Mouse (Mus musculus) CH12.LX (cell line): ENCODE results near the gene Ryk. TPM values are rescaled to one million over a fixed set of nuclear protein-coding genes. Genes with fewer than 3 reads are reported as not detected.

ENCODE experiments used
- DNase-seq: peaks from one replicate; pipeline ENCODE4 v3.0.0-alpha.2; 2013; ENCODE audit errors: extremely low read depth
- H3K27ac ChIP-seq: 2 replicates; pipeline ENCODE4 v1.5.1; 2012; ENCODE audit warnings: low read depth, mild to moderate bottlenecking, control low read depth, moderate library complexity; ENCODE audit not compliant: insufficient read depth
- H3K27me3 ChIP-seq: replicated peaks from 2 replicates; pipeline ENCODE3; 2012; ENCODE audit warnings: inconsistent platforms
- H3K36me3 ChIP-seq, 2 experiments: replicated peaks in 1 of 2; 2 replicates each; pipeline versions ENCODE3 to v1.6.1; 2012; ENCODE audit warnings: inconsistent platforms in 1 of 2, low read length in 1 of 2, mild to moderate bottlenecking in 1 of 2, mixed read lengths in 1 of 2, moderate library complexity in 1 of 2; ENCODE audit not compliant: control insufficient read depth in 1 of 2, insufficient read depth in 1 of 2
- H3K4me1 ChIP-seq, 2 experiments: 2 replicates each; pipeline ENCODE4 v1.6.1; 2012; ENCODE audit warnings: inconsistent platforms in 1 of 2, moderate library complexity in 1 of 2; ENCODE audit not compliant: insufficient read depth in 2 of 2, control insufficient read depth in 1 of 2
- H3K4me2 ChIP-seq: 2 replicates; pipeline ENCODE4 v1.6.1; 2012; ENCODE audit warnings: low read depth, mild to moderate bottlenecking, control low read depth; ENCODE audit not compliant: poor library complexity, insufficient read depth, severe bottlenecking
- H3K4me3 ChIP-seq, 3 experiments: fragments of 150-350 bp in 1 of 3; sonication (generic) in 1 of 3; replicated peaks in 1 of 3; 2 replicates each; pipeline versions ENCODE3 to v1.5.1; 2011 to 2012; ENCODE audit warnings: low read depth in 2 of 3, low read length in 2 of 3, mild to moderate bottlenecking in 2 of 3, moderate library complexity in 2 of 3, control low read depth in 1 of 3, improper control_type of control experiment in 1 of 3, inconsistent platforms in 1 of 3, mixed read lengths in 1 of 3; ENCODE audit not compliant: poor library complexity in 1 of 3
- H3K79me2 ChIP-seq: replicated peaks from 2 replicates; pipeline ENCODE4 v1.6.1; 2012; ENCODE audit warnings: mild to moderate bottlenecking, moderate library complexity; ENCODE audit not compliant: control insufficient read depth, poor library complexity, insufficient read depth, severe bottlenecking; ENCODE audit errors: extremely low read depth
- H3K9ac ChIP-seq: 2 replicates; pipeline ENCODE4 v1.6.1; 2012; ENCODE audit warnings: low read depth, mild to moderate bottlenecking, control low read depth, moderate library complexity; ENCODE audit not compliant: insufficient read depth
- H3K9me3 ChIP-seq: replicated peaks from 2 replicates; pipeline ENCODE3; 2012; ENCODE audit warnings: low read length, inconsistent platforms, mixed read lengths
- BHLHE40 ChIP-seq: IDR thresholded peaks from 2 replicates; pipeline ENCODE4 v1.6.1; 2011; ENCODE audit warnings: mild to moderate bottlenecking, low read depth, low read length, improper control_type of control experiment
- CHD1 ChIP-seq: IDR thresholded peaks from 2 replicates; pipeline ENCODE4 v1.6.1; 2012; ENCODE audit warnings: low read depth, low read length, improper control_type of control experiment, inconsistent platforms
- CHD2 ChIP-seq: IDR thresholded peaks from 2 replicates; pipeline ENCODE4 v1.6.1; 2011; ENCODE audit warnings: low read length, improper control_type of control experiment
- CTCF ChIP-seq, 2 experiments: IDR thresholded peaks in 1 of 2; conservative IDR thresholded peaks in 1 of 2; 2 replicates each; pipeline ENCODE4 v1.5.1; 2011 to 2012; ENCODE audit warnings: low read depth in 2 of 2, low read length in 2 of 2, improper control_type of control experiment in 1 of 2, inconsistent platforms in 1 of 2, mild to moderate bottlenecking in 1 of 2, moderate library complexity in 1 of 2
- E2F4 ChIP-seq: IDR thresholded peaks from 2 replicates; pipeline ENCODE4 v1.6.1; 2011; ENCODE audit warnings: low read depth, low read length, improper control_type of control experiment; ENCODE audit not compliant: insufficient replicate concordance
- ELF1 ChIP-seq: IDR thresholded peaks from 2 replicates; pipeline ENCODE4 v1.6.1; 2014; ENCODE audit warnings: low read depth, mild to moderate bottlenecking, inconsistent platforms, low read length, improper control_type of control experiment
- EP300 ChIP-seq: IDR thresholded peaks from 2 replicates; pipeline ENCODE4 v1.6.1; 2011; ENCODE audit warnings: low read length, improper control_type of control experiment
- ETS1 ChIP-seq: conservative IDR thresholded peaks from 2 replicates; pipeline ENCODE4 v1.6.1; 2012; ENCODE audit warnings: low read depth, mild to moderate bottlenecking, inconsistent platforms, low read length, improper control_type of control experiment, moderate library complexity
- HCFC1 ChIP-seq: IDR thresholded peaks from 2 replicates; pipeline ENCODE4 v1.6.1; 2012; ENCODE audit warnings: low read depth, mild to moderate bottlenecking, inconsistent platforms, low read length, improper control_type of control experiment
- IRF4 ChIP-seq: IDR thresholded peaks from 2 replicates; pipeline ENCODE4 v1.6.1; 2014; ENCODE audit warnings: low read depth, mild to moderate bottlenecking, inconsistent platforms, low read length, improper control_type of control experiment
- JUN ChIP-seq: IDR thresholded peaks from 2 replicates; pipeline ENCODE4 v1.6.1; 2011; ENCODE audit warnings: low read depth, mild to moderate bottlenecking, low read length, improper control_type of control experiment, moderate library complexity; ENCODE audit not compliant: insufficient read depth
- JUND ChIP-seq: conservative IDR thresholded peaks from 2 replicates; pipeline ENCODE4 v1.6.1; 2011; ENCODE audit warnings: low read depth, low read length, improper control_type of control experiment
- KAT2A ChIP-seq: IDR thresholded peaks from 2 replicates; pipeline ENCODE4 v1.6.1; 2012; ENCODE audit warnings: low read length, improper control_type of control experiment, inconsistent platforms; ENCODE audit not compliant: insufficient replicate concordance
- MAFK ChIP-seq: IDR thresholded peaks from 2 replicates; pipeline ENCODE4 v1.6.1; 2011; ENCODE audit warnings: low read length, improper control_type of control experiment; ENCODE audit not compliant: insufficient replicate concordance
- MAX ChIP-seq: IDR thresholded peaks from 2 replicates; pipeline ENCODE4 v1.6.1; 2011; ENCODE audit warnings: low read length, improper control_type of control experiment
- MAZ ChIP-seq: IDR thresholded peaks from 2 replicates; pipeline ENCODE4 v1.6.1; 2012; ENCODE audit warnings: low read depth, mild to moderate bottlenecking, inconsistent platforms, low read length, improper control_type of control experiment, moderate library complexity
- MEF2A ChIP-seq: IDR thresholded peaks from 2 replicates; pipeline ENCODE4 v1.6.1; 2014; ENCODE audit warnings: low read depth, mild to moderate bottlenecking, inconsistent platforms, low read length, improper control_type of control experiment, borderline replicate concordance
- MXI1 ChIP-seq: IDR thresholded peaks from 2 replicates; pipeline ENCODE4 v1.6.1; 2011; ENCODE audit warnings: mild to moderate bottlenecking, low read depth, low read length, improper control_type of control experiment
- MYC ChIP-seq: IDR thresholded peaks from 2 replicates; pipeline ENCODE4 v1.6.1; 2011; ENCODE audit warnings: low read depth, mild to moderate bottlenecking, improper control_type of control experiment, low read length
- NELFE ChIP-seq: IDR thresholded peaks from 2 replicates; pipeline ENCODE4 v1.6.1; 2011; ENCODE audit warnings: low read depth, low read length, improper control_type of control experiment
- NRF1 ChIP-seq: IDR thresholded peaks from 2 replicates; pipeline ENCODE4 v1.6.1; 2014; ENCODE audit warnings: low read depth, mild to moderate bottlenecking, inconsistent platforms, low read length, improper control_type of control experiment, moderate library complexity
- PAX5 ChIP-seq: IDR thresholded peaks from 2 replicates; pipeline ENCODE4 v1.6.1; 2012; ENCODE audit warnings: low read length, inconsistent platforms, mixed read lengths
- POLR2AphosphoS2 ChIP-seq: IDR thresholded peaks from 2 replicates; pipeline ENCODE4 v1.6.1; 2011; ENCODE audit warnings: low read depth, low read length, improper control_type of control experiment
- RCOR1 ChIP-seq: conservative IDR thresholded peaks from 2 replicates; pipeline ENCODE4 v1.6.1; 2012; ENCODE audit warnings: low read depth, mild to moderate bottlenecking, inconsistent platforms, low read length, improper control_type of control experiment
- USF1 ChIP-seq: IDR thresholded peaks from 2 replicates; pipeline ENCODE4 v1.6.1; 2014; ENCODE audit warnings: low read depth, mild to moderate bottlenecking, inconsistent platforms, low read length, improper control_type of control experiment
- ZKSCAN1 ChIP-seq: IDR thresholded peaks from 2 replicates; pipeline ENCODE4 v1.6.1; 2012; ENCODE audit warnings: low read depth, inconsistent platforms, low read length, improper control_type of control experiment, borderline replicate concordance
- ZMIZ1 ChIP-seq: IDR thresholded peaks from 2 replicates; pipeline ENCODE4 v1.6.1; 2012; ENCODE audit warnings: low read depth, mild to moderate bottlenecking, inconsistent platforms, low read length, improper control_type of control experiment
- ZNF384 ChIP-seq: IDR thresholded peaks from 2 replicates; pipeline ENCODE4 v1.6.1; 2012; ENCODE audit warnings: low read depth, low read length, improper control_type of control experiment, inconsistent platforms
- dilution Hi-C: fragments of 300-500 bp; cut with MboI; formaldehyde crosslinking; loops from 2 replicates; pipeline ENCODE4 v1.14.3; 2020; ENCODE audit warnings: low sequenced_read_pairs; ENCODE audit not compliant: extremely low pct_unique_long_range_greater_than_20kb, extremely low pct_ligation_motif_present
- in situ Hi-C: fragments of 300-500 bp; cut with MboI; formaldehyde crosslinking; loops from 3 replicates; pipeline ENCODE4 v1.14.3; 2019; ENCODE audit warnings: low sequenced_read_pairs, low pct_ligation_motif_present, low pct_unique_long_range_greater_than_20kb, mixed read lengths
- polyA plus RNA-seq: library from polyadenylated mRNA; unstranded; fragments of >175 nt; gene quantifications from 2 replicates; pipeline ENCODE4 v1.2.1, GENCODE M21; 2012; ENCODE audit warnings: low read depth; ENCODE audit not compliant: insufficient read length
- total RNA-seq, 2 experiments: library from RNA; depleted of rRNA; stranded (reverse); fragments of 300-350 nt in 1 of 2; fragments of >200 nt in 1 of 2; gene quantifications; 2 replicates each; pipeline ENCODE4 v1.2.3; 2012 to 2014

Gene Ryk
- total and polyA plus RNA-seq, 3 experiments, result 12.8 to 27.2 (median 21.4) TPM

DNA sequence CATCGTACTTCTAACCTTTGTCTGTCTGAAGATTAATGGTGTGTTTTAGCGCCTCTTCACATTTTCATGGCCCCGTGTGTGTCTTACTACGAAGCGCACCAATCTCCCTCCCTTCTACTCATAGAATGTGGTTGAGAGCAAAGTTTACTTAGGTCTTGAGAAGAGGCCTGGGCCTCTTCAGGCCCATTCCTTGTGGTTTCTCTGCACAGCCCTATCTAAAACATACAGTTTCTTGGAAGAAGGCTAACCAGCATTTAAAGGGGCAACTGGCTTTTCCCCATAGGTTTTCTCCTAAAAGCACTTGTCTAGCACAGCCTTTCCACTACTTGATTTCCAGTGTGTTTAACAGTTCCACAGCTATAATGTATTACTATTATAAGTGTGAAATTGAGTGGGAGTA, 24.7 kb downstream of the Ryk start:
- in situ Hi-C loops (no loop called here), dilution Hi-C loops (no loop called here)
- Histone ChIP-seq H3K4me3 (no peak overlapping the region), H3K9ac (no peak overlapping the region), H3K36me3 (peaks cover 0 to 32% of the 10 kb centered on the region in 2 experiments), H3K9me3 (peaks cover 3% of the 10 kb centered on the region), H3K4me2 (no peak overlapping the region), H3K27me3 (no peaks in the 10 kb centered on the region), H3K4me1 (peaks cover 3 to 21% of the 10 kb centered on the region in 2 experiments; a peak in 3 of 4 replicates), H3K27ac (no peak overlapping the region), H3K79me2 (no peaks in the 10 kb centered on the region)
- TF ChIP-seq ELF1 (no peak), HCFC1 (no peak), MXI1 (no peak), ZMIZ1 (no peak), KAT2A (no peak)
- DNase-seq, result no peak

- H3K4me2 ChIP-seq, result no peak overlapping the region
- TF ChIP-seq USF1 (no peak), NELFE (no peak), ZMIZ1 (no peak), ZNF384 (no peak), EP300 (peak; percentile 81), JUND (peak; percentile 75; the same call in 1 of the 2 replicates), E2F4 (no peak), MXI1 (no peak), MAFK (peak; percentile 88), CTCF (conservative IDR thresholded peaks at IDR 0.05 in 1 of 2, IDR thresholded peaks at IDR 0.05 in 1 of 2; ENCODE audit: low read depth in 2 of 2, low read length in 2 of 2) (no peak), CHD2 (no peak), PAX5 (no peak), NRF1 (no peak), RCOR1 (no peak; the same call in 1 of the 2 replicates), ETS1 (peak; percentile 67), CHD1 (no peak), MAX (peak; percentile 37; the same call in 1 of the 2 replicates), POLR2AphosphoS2 (no peak), MAZ (peak; percentile 30; the same call in 1 of the 2 replicates), ELF1 (no peak), ZKSCAN1 (no peak), MYC (0 out of 2 replicates have a peak, but pooled peaks have one; percentile 39), IRF4 (peak; percentile 90), BHLHE40 (peak; percentile 85), JUN (peak; percentile 65), MEF2A (peak; percentile 63)
- TF ChIP-seq, all 38 proteins: peak for 11
- no peak overlapping the region for H3K4me3 ChIP-seq
- no peak overlapping the region for H3K27ac ChIP-seq
- H3K4me1 ChIP-seq, result peaks cover 3 to 21% of the 10 kb centered on the region in 2 experiments; a peak in 3 of 4 replicates
- peaks cover 0 to 34% of the 10 kb centered on the region in 2 experiments for H3K36me3 ChIP-seq
- in situ Hi-C loops, result loop anchor here (10.0 kb wide), 1 partner anchor 65 kb away; no protein-coding TSS in a partner anchor
- H3K9ac ChIP-seq, result no peak overlapping the region
- dilution Hi-C loops, result no loop called here
- no peaks in the 10 kb centered on the region for H3K79me2 ChIP-seq
- H3K9me3 ChIP-seq, result peaks cover 3% of the 10 kb centered on the region
- no peaks in the 10 kb centered on the region for H3K27me3 ChIP-seq
- peak; percentile 84 for DNase-seq
These were observed 25.2 kb downstream of the Ryk start for GRCm38 (mm10) chr9:102859963-102860362.
